Mouse (Mus musculus) limb, embryonic 11.5 days (tissue): Measurements from ENCODE around the gene Dnal1. TPM values are rescaled to one million over a fixed set of nuclear protein-coding genes. Genes with fewer than 3 reads are reported as not detected.

ENCODE experiments used
- ATAC-seq: fragments of 200-750 bp; cut with Nextera tagmentation; 2 replicates; pipeline ENCODE4 v1.8.0; 2017; ENCODE audit warnings: low read depth; ENCODE audit not compliant: insufficient number of reproducible peaks, low FRiP score, low TSS enrichment
- DNase-seq: peaks from one replicate; pipeline ENCODE4 v3.0.0-alpha.2; 2015; ENCODE audit warnings: low spot score
- H3K27ac ChIP-seq: fragments of 300-500 bp; sonication (generic); replicated peaks from 2 replicates; pipeline ENCODE4 v1.5.1; 2014; ENCODE audit warnings: low read depth, mild to moderate bottlenecking, low read length
- H3K27me3 ChIP-seq: fragments of 300-500 bp; sonication (generic); 2 replicates; pipeline ENCODE4 v1.6.1; 2014; ENCODE audit warnings: mild to moderate bottlenecking, low read length, mixed read lengths; ENCODE audit not compliant: control insufficient read depth, insufficient read depth
- H3K36me3 ChIP-seq: fragments of 300-500 bp; sonication (generic); 2 replicates; pipeline ENCODE4 v1.6.1; 2014; ENCODE audit warnings: mild to moderate bottlenecking, low read length, moderate library complexity, mixed read lengths; ENCODE audit not compliant: control insufficient read depth, insufficient read depth
- H3K4me1 ChIP-seq: fragments of 300-500 bp; sonication (generic); 2 replicates; pipeline ENCODE4 v1.6.1; 2014; ENCODE audit warnings: low read length, mixed read lengths; ENCODE audit not compliant: control insufficient read depth, insufficient read depth
- H3K4me2 ChIP-seq: fragments of 300-500 bp; sonication (generic); 2 replicates; pipeline ENCODE4 v1.6.1; 2014; ENCODE audit warnings: low read depth, mild to moderate bottlenecking, moderate library complexity; ENCODE audit not compliant: severe bottlenecking
- H3K4me3 ChIP-seq: fragments of 300-500 bp; sonication (generic); 2 replicates; pipeline ENCODE4 v1.5.1; 2014; ENCODE audit warnings: low read depth, low read length
- H3K9ac ChIP-seq: fragments of 300-500 bp; sonication (generic); 2 replicates; pipeline ENCODE4 v1.6.1; 2014; ENCODE audit warnings: mild to moderate bottlenecking, low read length
- H3K9me3 ChIP-seq: fragments of 300-500 bp; sonication (generic); 2 replicates; pipeline ENCODE4 v1.6.1; 2016; ENCODE audit warnings: low read length; ENCODE audit not compliant: control insufficient read depth
- WGBS: fragments of 180-500 bp; shearing (Covaris S2); extraction: QIAGEN DNeasy Blood & Tissue Kit; methylation state at CpG from one replicate; pipeline ENCODE4 v1.1.7; 2014; 5-methylcytosine and 5-hydroxymethylcytosine counted together
- polyA plus RNA-seq: library from polyadenylated mRNA; unstranded; fragments of >200 nt; fragmentation: Nextera tagmentation; extraction: Ambion mirVana; gene quantifications from 2 replicates; pipeline ENCODE4 v1.2.1, GENCODE M21; 2014

Dnal1 gene
- polyA plus RNA-seq, 1 experiment from 2014 or later = 6.1 TPM

GRCm38 (mm10) chr12:84137131-84137530 is 23.0 kb downstream of the Dnal1 start:
- Histone ChIP-seq H3K27me3 (no peaks in the 10 kb centered on the region), H3K4me2 (no peak overlapping the region), H3K4me1 (no peaks in the 10 kb centered on the region), H3K9ac (no peak overlapping the region), H3K36me3 (peaks cover 2% of the 10 kb centered on the region; the same call in 1 of the 2 replicates), H3K9me3 (no peaks in the 10 kb centered on the region), H3K4me3 (no peak overlapping the region), H3K27ac (no peak overlapping the region)
- DNase-seq (no peak), ATAC-seq (no peak)
- WGBS = 96% methylated on average over 7 of the region's 7 CpGs

- no peak overlapping the region for H3K4me2 ChIP-seq
- WGBS = 70% methylated on average over 4 of the region's 4 CpGs
These were observed 26.0 kb downstream of the Dnal1 start for GRCm38 (mm10) chr12:84140135-84140534.

GRCm38 (mm10) chr12:84141271-84141670 is 27.1 kb downstream of the Dnal1 start:
- ATAC-seq (no peak), DNase-seq (no peak)
- Histone ChIP-seq H3K27me3 (no peaks in the 10 kb centered on the region), H3K4me3 (no peak overlapping the region), H3K4me1 (no peaks in the 10 kb centered on the region), H3K36me3 (peaks cover 2% of the 10 kb centered on the region; the same call in 1 of the 2 replicates), H3K4me2 (no peak overlapping the region), H3K9ac (no peak overlapping the region), H3K27ac (no peak overlapping the region), H3K9me3 (no peaks in the 10 kb centered on the region)
- WGBS = 87% methylated on average over 4 of the region's 4 CpGs

More at GRCm38 (mm10) chr12:84140135-84140534, 26.0 kb downstream of the Dnal1 start:
- Histone ChIP-seq H3K9ac (no peak overlapping the region), H3K9me3 (no peaks in the 10 kb centered on the region), H3K4me3 (no peak overlapping the region), H3K27ac (no peak overlapping the region), H3K36me3 (peaks cover 2% of the 10 kb centered on the region; the same call in 1 of the 2 replicates), H3K4me1 (no peaks in the 10 kb centered on the region), H3K27me3 (no peaks in the 10 kb centered on the region)
- DNase-seq (no peak), ATAC-seq (no peak)

- no peaks in the 10 kb centered on the region for H3K36me3 ChIP-seq
- no peaks in the 10 kb centered on the region for H3K4me1 ChIP-seq
- no peak overlapping the region for H3K4me3 ChIP-seq
- ATAC-seq (no peak), DNase-seq (no peak)
- no peaks in the 10 kb centered on the region for H3K27me3 ChIP-seq
- H3K9ac ChIP-seq = no peak overlapping the region
- H3K27ac ChIP-seq = no peak overlapping the region
- no peak overlapping the region for H3K4me2 ChIP-seq
- no peaks in the 10 kb centered on the region for H3K9me3 ChIP-seq
- WGBS = 66% methylated on average over 14 of the region's 14 CpGs
These were observed 28.3 kb downstream of the Dnal1 start for GRCm38 (mm10) chr12:84142281-84143050.

GRCm38 (mm10) chr12:84147954-84148621 is 33.9 kb downstream of the Dnal1 start, which contains the start of gene Pnma1:
Pnma1 (minus strand) TSS chr12:84148489.
- WGBS = 2% methylated on average over 48 of the region's 50 CpGs
- Histone ChIP-seq H3K36me3 (no peaks in the 10 kb centered on the region), H3K4me3 (peak within 1 kb of the TSS; percentile 48), H3K27me3 (no peaks in the 10 kb centered on the region), H3K4me2 (peak within 1 kb of the TSS; percentile 97), H3K4me1 (no peaks in the 10 kb centered on the region; the same call in 1 of the 2 replicates), H3K27ac (no peak within 1 kb of the TSS), H3K9ac (peak within 1 kb of the TSS; percentile 65), H3K9me3 (no peaks in the 10 kb centered on the region)
- ATAC-seq (peak; percentile 53), DNase-seq (peak; percentile 82)

- DNase-seq (no peak), ATAC-seq (no peak)
- H3K27ac ChIP-seq = no peak overlapping the region
- H3K9me3 ChIP-seq = no peaks in the 10 kb centered on the region
- peak overlapping the region; percentile 48 for H3K4me3 ChIP-seq
- H3K9ac ChIP-seq = no peak overlapping the region; the same call in 1 of the 2 replicates
- H3K4me1 ChIP-seq = no peaks in the 10 kb centered on the region; the same call in 1 of the 2 replicates
- no peaks in the 10 kb centered on the region for H3K36me3 ChIP-seq
- 22% methylated on average over 10 of the region's 10 CpGs for WGBS
- H3K27me3 ChIP-seq = no peaks in the 10 kb centered on the region
- H3K4me2 ChIP-seq = peak overlapping the region; percentile 97
These were observed 34.5 kb downstream of the Dnal1 start for GRCm38 (mm10) chr12:84148622-84149012.

- WGBS = 92% methylated on average over 15 of the region's 15 CpGs
- DNase-seq (no peak), ATAC-seq (no peak)
- Histone ChIP-seq H3K36me3 (peaks cover 3% of the 10 kb centered on the region; the same call in 1 of the 2 replicates), H3K27ac (no peak overlapping the region), H3K4me3 (no peak overlapping the region), H3K27me3 (no peaks in the 10 kb centered on the region), H3K4me2 (no peak overlapping the region), H3K9ac (no peak overlapping the region), H3K9me3 (no peaks in the 10 kb centered on the region), H3K4me1 (no peaks in the 10 kb centered on the region; the same call in 1 of the 2 replicates)
These were observed 35.8 kb downstream of the Dnal1 start for GRCm38 (mm10) chr12:84149971-84150370.

GRCm38 (mm10) chr12:84150976-84151375 is 36.8 kb downstream of the Dnal1 start:
- no peak for ATAC-seq
- Histone ChIP-seq H3K4me1 (no peaks in the 10 kb centered on the region; the same call in 1 of the 2 replicates), H3K4me2 (no peak overlapping the region), H3K9me3 (no peaks in the 10 kb centered on the region), H3K9ac (no peak overlapping the region), H3K4me3 (no peak overlapping the region), H3K27ac (no peak overlapping the region), H3K27me3 (no peaks in the 10 kb centered on the region), H3K36me3 (peaks cover 7% of the 10 kb centered on the region)
- no peak for DNase-seq
- 82% methylated on average over 6 of the region's 6 CpGs for WGBS
